Mouse (Mus musculus) embryonic stem cell, embryonic (primary cell): ENCODE results near the gene Osbpl2.

ENCODE experiments used
- CTCF ChIA-PET, 4 experiments: fragments of 300-600 bp in 2 of 4; fragments of 350-600 bp in 2 of 4; sonication (Branson Sonifier 250); formaldehyde crosslinking; loops; one replicate each; lab custom pipeline; 2022; ENCODE audit warnings: inconsistent platforms in 2 of 4; lab: Charles Lee
- POLR2A ChIA-PET, 4 experiments: fragments of 300-600 bp in 2 of 4; fragments of 350-600 bp in 2 of 4; sonication (Branson Sonifier 250); formaldehyde crosslinking; loops; one replicate each; lab custom pipeline; 2022; ENCODE audit warnings: antibody characterized with exemption in 4 of 4, inconsistent platforms in 1 of 4; lab: Charles Lee

The Osbpl2 gene

GRCm38 (mm10) chr2:180116741-180117484 is 2.2 kb upstream of the Osbpl2 start:
- CTCF ChIA-PET, result interaction anchor here in 3 of 4 experiments (0.8 to 1.8 kb wide), 8 partner anchors 10 to 134 kb away, joined by 3 to 6 read pairs (median 4); partner anchors contain the start of genes Adrm1 (in 1 of the 3) and Hrh3 (in 1 of the 3)
- POLR2A ChIA-PET, result interaction anchor here (0.6 to 8.9 kb wide), 28 partner anchors 7 to 176 kb away, joined by 3 to 102 read pairs (median 4); partner anchors contain the start of genes Rps21 (in 3 of the 4), Hrh3 (in 2 of the 4), Mtg2 (in 2 of the 4) and Lsm14b (in 1 of the 4)

- POLR2A ChIA-PET, result interaction anchor here (0.6 to 8.9 kb wide), 45 partner anchors 8 to 476 kb away, joined by 3 to 102 read pairs (median 4); partner anchors contain the start of genes Rps21 (in 3 of the 4), Hrh3 (in 2 of the 4), Mtg2 (in 2 of the 4) and Psma7 (in 2 of the 4)
- CTCF ChIA-PET, result interaction anchor here in 2 of 4 experiments (1.0 to 1.8 kb wide), 7 partner anchors 11 to 134 kb away, joined by 3 to 5 read pairs (median 4); partner anchors contain the start of gene Adrm1 (in 1 of the 2)
These were observed 1.5 kb upstream of the Osbpl2 start for GRCm38 (mm10) chr2:180117485-180118194.

GRCm38 (mm10) chr2:180119439-180120291 is 559 bp downstream of the Osbpl2 start:
- CTCF ChIA-PET, result interaction anchor here (0.6 to 1.6 kb wide), 11 partner anchors 12 to 374 kb away, joined by 3 to 11 read pairs (median 4); partner anchors contain the start of gene Hrh3 (in 1 of the 4)
- POLR2A ChIA-PET, result interaction anchor here (0.5 to 8.9 kb wide), 57 partner anchors 8 to 1067 kb away, joined by 3 to 102 read pairs (median 4); partner anchors contain the start of genes Psma7 (in 3 of the 4), Rps21 (in 3 of the 4), Ss18l1 (in 3 of the 4) and Hrh3 (in 2 of the 4)

GRCm38 (mm10) chr2:180120292-180120761 is 1.2 kb downstream of the Osbpl2 start:
- POLR2A ChIA-PET, result interaction anchor here in 3 of 4 experiments (0.6 to 8.9 kb wide), 11 partner anchors 12 to 844 kb away, joined by 3 to 102 read pairs (median 7); partner anchors contain the start of genes Hrh3 (in 2 of the 3) and Rps21 (in 1 of the 3)

GRCm38 (mm10) chr2:180124192-180124591 is 5.1 kb downstream of the Osbpl2 start:
- ChIA-PET CTCF (interaction anchor here (0.6 to 1.4 kb wide), 4 partner anchors 27 to 82 kb away, joined by 3 to 4 read pairs (median 4); partner anchors contain the start of genes Psma7 (in 1 of the 4) and Ss18l1 (in 1 of the 4)), POLR2A (interaction anchor here in 1 of 4 experiments (1.2 kb wide), 1 partner anchor 9 kb away, joined by 3 read pairs; no protein-coding TSS in a partner anchor)

More at GRCm38 (mm10) chr2:180120292-180120761, 1.2 kb downstream of the Osbpl2 start:
- CTCF ChIA-PET, result interaction anchor here in 3 of 4 experiments (0.6 to 0.7 kb wide), 4 partner anchors 13 to 251 kb away, joined by 3 to 11 read pairs (median 4); no protein-coding TSS in a partner anchor

GRCm38 (mm10) chr2:180126195-180126594 is 7.1 kb downstream of the Osbpl2 start:
- ChIA-PET CTCF (interaction anchor here in 1 of 4 experiments (0.6 to 2.5 kb wide), 2 partner anchors 10 to 205 kb away, joined by 3 to 6 read pairs; no protein-coding TSS in a partner anchor), POLR2A (interaction anchor here in 2 of 4 experiments (1.2 to 3.2 kb wide), 4 partner anchors 8 to 131 kb away, joined by 3 to 14 read pairs (median 6); partner anchors contain the start of genes Rps21 (in 2 of the 2), Osbpl2 (in 1 of the 2), Psma7 (in 1 of the 2) and Ss18l1 (in 1 of the 2))

- POLR2A ChIA-PET, result interaction anchor here in 3 of 4 experiments (0.7 to 3.2 kb wide), 5 partner anchors 9 to 130 kb away, joined by 4 to 14 read pairs (median 5); partner anchors contain the start of genes Osbpl2 (in 2 of the 3) and Rps21 (in 1 of the 3)
- CTCF ChIA-PET, result interaction anchor here in 1 of 4 experiments (0.8 to 2.5 kb wide), 2 partner anchors 8 to 77 kb away, joined by 3 to 6 read pairs; no protein-coding TSS in a partner anchor
These were observed 8.6 kb downstream of the Osbpl2 start for GRCm38 (mm10) chr2:180127675-180128074.

GRCm38 (mm10) chr2:180133231-180133630 is 14.1 kb downstream of the Osbpl2 start:
- POLR2A ChIA-PET, result interaction anchor here in 2 of 4 experiments (1.0 to 2.2 kb wide), 3 partner anchors 24 to 228 kb away, joined by 3 to 4 read pairs (median 3); no protein-coding TSS in a partner anchor
- CTCF ChIA-PET, result interaction anchor here in 2 of 4 experiments (0.6 to 1.3 kb wide), 2 partner anchors 118 to 189 kb away, joined by 3 to 4 read pairs; no protein-coding TSS in a partner anchor

- CTCF ChIA-PET, result no interaction called here
These were observed 14.8 kb downstream of the Osbpl2 start for GRCm38 (mm10) chr2:180133911-180134310.

GRCm38 (mm10) chr2:180135414-180135813 is 16.3 kb downstream of the Osbpl2 start:
- POLR2A ChIA-PET, result interaction anchor here in 1 of 4 experiments (1.5 to 1.7 kb wide), 2 partner anchors 16 to 114 kb away, joined by 3 read pairs; partner anchors contain the start of gene Osbpl2
- CTCF ChIA-PET, result interaction anchor here in 2 of 4 experiments (0.6 to 2.2 kb wide), 7 partner anchors 17 to 212 kb away, joined by 3 to 10 read pairs (median 4); partner anchors contain the start of gene Osbpl2 (in 1 of the 2)

More at GRCm38 (mm10) chr2:180133911-180134310, 14.8 kb downstream of the Osbpl2 start:
- POLR2A ChIA-PET, result interaction anchor here in 2 of 4 experiments (1.0 to 1.7 kb wide), 3 partner anchors 15 to 229 kb away, joined by 3 read pairs; partner anchors contain the start of gene Osbpl2 (in 1 of the 2)

GRCm38 (mm10) chr2:180146091-180146490 is 27.0 kb downstream of the Osbpl2 start:
- CTCF ChIA-PET, result interaction anchor here in 1 of 4 experiments (1.3 kb wide), 1 partner anchor 25 kb away, joined by 3 read pairs; the partner anchor contains the start of gene Adrm1
- POLR2A ChIA-PET, result interaction anchor here in 2 of 4 experiments (0.6 to 1.8 kb wide), 4 partner anchors 9 to 59 kb away, joined by 4 to 5 read pairs (median 4); partner anchors contain the start of gene Osbpl2 (in 1 of the 2)

- CTCF ChIA-PET, result interaction anchor here in 3 of 4 experiments (1.0 to 1.3 kb wide), 3 partner anchors 24 to 96 kb away, joined by 3 to 4 read pairs (median 3); partner anchors contain the start of gene Adrm1 (in 1 of the 3)
- POLR2A ChIA-PET, result interaction anchor here in 2 of 4 experiments (1.1 to 1.8 kb wide), 6 partner anchors 8 to 58 kb away, joined by 3 to 5 read pairs (median 4); partner anchors contain the start of gene Osbpl2 (in 1 of the 2)
These were observed 28.3 kb downstream of the Osbpl2 start for GRCm38 (mm10) chr2:180147379-180147778.

- ChIA-PET CTCF (interaction anchor here in 2 of 4 experiments (1.0 to 1.3 kb wide), 2 partner anchors 23 to 52 kb away, joined by 3 to 4 read pairs; partner anchors contain the start of gene Adrm1 (in 1 of the 2)), POLR2A (interaction anchor here in 2 of 4 experiments (1.0 to 2.3 kb wide), 3 partner anchors 9 to 108 kb away, joined by 3 to 6 read pairs (median 6); partner anchors contain the start of gene Rps21 (in 1 of the 2))
These were observed 29.4 kb downstream of the Osbpl2 start for GRCm38 (mm10) chr2:180148551-180148950.

GRCm38 (mm10) chr2:180154796-180155195 is 35.7 kb downstream of the Osbpl2 start:
- ChIA-PET POLR2A (interaction anchor here in 2 of 4 experiments (0.6 to 2.2 kb wide), 6 partner anchors 8 to 126 kb away, joined by 3 to 11 read pairs (median 3); partner anchors contain the start of gene Adrm1 (in 2 of the 2)), CTCF (no interaction called here)

- POLR2A ChIA-PET, result interaction anchor here in 1 of 4 experiments (1.0 kb wide), 1 partner anchor 100 kb away, joined by 3 read pairs; no protein-coding TSS in a partner anchor
These were observed 39.5 kb downstream of the Osbpl2 start for GRCm38 (mm10) chr2:180158627-180159026.

More at GRCm38 (mm10) chr2:180158627-180159026, 39.5 kb downstream of the Osbpl2 start:
- CTCF ChIA-PET, result no interaction called here
